In genomic region chr11:53491954-53492401, GRCm38 (mm10) we compare ENCODE assay signal across 10 mouse cellular contexts. TPM values are rescaled to one million over a fixed set of nuclear protein-coding genes. Genes with fewer than 3 reads are reported as not detected.
DNase-seq lines count a peak whose midpoint lies in the region; ATAC-seq lines count a peak whose summit lies in the region.
"Had no signal": no experiment of that assay in that cellular context is flagged by ENCODE, and none has a peak within 500 bp of the region (broad histone marks: within the 10 kb centered on the region; RNA-seq: fewer than 3 reads in every experiment).

No protein-coding gene starts in this region.

- H3K4me1 ChIP-seq in neural tube, embryonic 12.5 days: peaks cover 27% of the 10 kb centered on the region

- H3K27me3 ChIP-seq in neural tube, embryonic 12.5 days (replicated peaks): peaks cover 17% of the 10 kb centered on the region

- peak; percentile 54 for ATAC-seq in neural tube, embryonic 12.5 days (ENCODE audit: low FRiP score, low read depth)
- no peak for ATAC-seq in megakaryocyte, adult 5-6 weeks (ENCODE audit: poor library complexity, severe bottlenecking)
- ATAC-seq in activated CD4-positive, CD25-positive, alpha-beta regulatory T cell, adult 4 months: no peak

- H3K9me3 ChIP-seq in neural tube, embryonic 12.5 days: 0 out of 2 replicates have a peak, but pooled peaks cover 3% of the 10 kb centered on the region

- no peaks in the 10 kb centered on the region for H3K36me3 ChIP-seq in neural tube, embryonic 12.5 days

- WGBS in neural tube, embryonic 12.5 days: 7% methylated on average over 8 of the region's 8 CpGs

- H3K4me2 ChIP-seq in neural tube, embryonic 12.5 days (replicated peaks): peak overlapping the region; percentile 18; the same call in 1 of the 2 replicates

- no peak overlapping the region for H3K4me3 ChIP-seq in neural tube, embryonic 12.5 days

- intact Hi-C loops in left cerebral cortex, postnatal 4 days (cut with DNase I): no loop called here
- intact Hi-C loops in heart, postnatal 36 days (cut with DNase I): no loop called here

- H3K27ac ChIP-seq in neural tube, embryonic 12.5 days: no peak overlapping the region

- DNase-seq in left cerebral cortex, postnatal 4 days: peak; percentile 70
- DNase-seq in left cerebral cortex, adult 9 months (ENCODE audit: low spot score in 2 of 2): no peak
- DNase-seq in embryo, embryonic 11 days: peak; percentile 80
- peak; percentile 35 to 47 for DNase-seq in heart, postnatal 36 days
- DNase-seq in frontal cortex, postnatal 14 days (ENCODE audit: low spot score in 2 of 2): no peak

- no peak overlapping the region for H3K9ac ChIP-seq in neural tube, embryonic 12.5 days

RNA-seq across cellular contexts. Expression of gene Sowaha, which starts 11.9 kb away (rescaled TPM):
- 10 to 100 TPM; 12.2 to 18.1 TPM for total RNA-seq in left cerebral cortex, postnatal 4 days (2021)
- under 1 TPM; 0.14 TPM for total RNA-seq in heart, postnatal 36 days (2021)
- polyA plus RNA-seq in neural tube, embryonic 12.5 days (2016; fragmentation: Nextera tagmentation; extraction: Ambion mirVana): 0.22 and 0.46 TPM in 2 replicates
- not detected in 2 replicates for total RNA-seq in megakaryocyte, adult 5-6 weeks (2015)
- not detected in 2 replicates for total RNA-seq in megakaryocyte, adult 5-6 weeks (2017)
- not detected for polyA plus RNA-seq in activated CD4-positive, CD25-positive, alpha-beta regulatory T cell, adult 4 months (2017; shearing (Covaris generic))

RNA-seq across cellular contexts. Expression of gene Gm9945, which starts 12.0 kb away (rescaled TPM):
- under 1 TPM; 0.52 to 0.98 TPM for total RNA-seq in left cerebral cortex, postnatal 4 days (2021)
- total RNA-seq in heart, postnatal 36 days (2021): not detected
- not detected in 2 replicates for polyA plus RNA-seq in neural tube, embryonic 12.5 days (2016; fragmentation: Nextera tagmentation; extraction: Ambion mirVana)
- not detected in 2 replicates for total RNA-seq in megakaryocyte, adult 5-6 weeks (2015)
- not detected in 2 replicates for total RNA-seq in megakaryocyte, adult 5-6 weeks (2017)
- not detected for polyA plus RNA-seq in activated CD4-positive, CD25-positive, alpha-beta regulatory T cell, adult 4 months (2017; shearing (Covaris generic))
- total RNA-seq: heart, postnatal 10 days had no signal

RNA-seq across cellular contexts. Expression of gene Gm9837, which starts 21.7 kb away (rescaled TPM):
- not detected for total RNA-seq in left cerebral cortex, postnatal 4 days (2021)
- total RNA-seq in heart, postnatal 36 days (2021): not detected
- polyA plus RNA-seq in neural tube, embryonic 12.5 days (2016; fragmentation: Nextera tagmentation; extraction: Ambion mirVana): not detected in 2 replicates
- total RNA-seq in megakaryocyte, adult 5-6 weeks (2015): not detected in 2 replicates
- not detected in 2 replicates for total RNA-seq in megakaryocyte, adult 5-6 weeks (2017)
- polyA plus RNA-seq in activated CD4-positive, CD25-positive, alpha-beta regulatory T cell, adult 4 months (2017; shearing (Covaris generic)): not detected
- total RNA-seq: heart, postnatal 10 days; left cerebral cortex, postnatal 10 days had no signal

RNA-seq across cellular contexts. Expression of gene Sept8, which starts 27.1 kb away (rescaled TPM):
- total RNA-seq in left cerebral cortex, postnatal 4 days (2021): 10 to 100 TPM; 53.7 to 54.5 TPM
- total RNA-seq in heart, postnatal 36 days (2021): 10 to 100 TPM; 28.4 to 35.3 TPM
- 21.4 and 25.2 TPM in 2 replicates for polyA plus RNA-seq in neural tube, embryonic 12.5 days (2016; fragmentation: Nextera tagmentation; extraction: Ambion mirVana)
- total RNA-seq in megakaryocyte, adult 5-6 weeks (2015): 9.0 and 9.5 TPM in 2 replicates
- total RNA-seq in megakaryocyte, adult 5-6 weeks (2017): 6.1 and 10.1 TPM in 2 replicates
- 1 to 10 TPM; 1.0 to 1.4 TPM for polyA plus RNA-seq in activated CD4-positive, CD25-positive, alpha-beta regulatory T cell, adult 4 months (2017; shearing (Covaris generic))

RNA-seq across cellular contexts. Expression of gene Shroom1, which starts 35.0 kb away (rescaled TPM):
- 1 to 10 TPM; 2.8 to 3.2 TPM for total RNA-seq in left cerebral cortex, postnatal 4 days (2021)
- total RNA-seq in heart, postnatal 36 days (2021): under 1 TPM; 0.39 to 0.76 TPM
- 2.1 and 2.7 TPM in 2 replicates for polyA plus RNA-seq in neural tube, embryonic 12.5 days (2016; fragmentation: Nextera tagmentation; extraction: Ambion mirVana)
- total RNA-seq in megakaryocyte, adult 5-6 weeks (2015): 0.05 and 0.13 TPM in 2 replicates
- total RNA-seq in megakaryocyte, adult 5-6 weeks (2017): 0.07 and 4.5 TPM in 2 replicates
- polyA plus RNA-seq in activated CD4-positive, CD25-positive, alpha-beta regulatory T cell, adult 4 months (2017; shearing (Covaris generic)): under 1 TPM in 1 of 2 experiments, not detected in 1; 0.36 TPM

Comparison
In these comparisons a context has a peak if more than half of its experiments do, and no peak if none do; other contexts are left out.
1. DNase-seq: peak in left cerebral cortex, postnatal 4 days (single experiment), embryo, embryonic 11 days (single experiment) and heart, postnatal 36 days (2 of 2); none in left cerebral cortex, adult 9 months (0 of 2) and frontal cortex, postnatal 14 days (0 of 2).
2. RNA of gene Sowaha, which starts 11.9 kb away (total RNA-seq): 12.2 to 18.1 TPM in left cerebral cortex, postnatal 4 days; 0.14 TPM in heart, postnatal 36 days and not detected in megakaryocyte, adult 5-6 weeks; every median in the first group is over 10 times any median in the second.